Mouse (Mus musculus): ENCODE results near the gene Rho. TPM values are rescaled to one million over a fixed set of nuclear protein-coding genes. Genes with fewer than 3 reads are reported as not detected.

The Rho gene
- polyA plus RNA-seq (2014; fragmentation: Illumina TruSeq; extraction: RNeasy Lipid Tissue Mini Kit (QIAGEN cat#74804); ENCODE audit: low replicate concordance) = not detected

GRCm38 (mm10) chr6:115931639-115932038 is at the start of gene Rho:
Gene Rho (plus strand): TSS chr6:115931748.

GRCm38 (mm10) chr6:115944638-115945037 is 13.1 kb downstream of the Rho start, which contains the start of gene H1foo:
Gene H1foo (plus strand): TSS chr6:115944938.

Other genes starting within 250 kb of the Rho start
- gene Tmem40, start 169.3 kb upstream of the Rho start, polyA plus RNA-seq (2014; fragmentation: Illumina TruSeq; extraction: RNeasy Lipid Tissue Mini Kit (QIAGEN cat#74804); ENCODE audit: low replicate concordance) = not detected
- 2.0 TPM for gene Cand2, start 157.2 kb upstream of the Rho start, polyA plus RNA-seq (2014; fragmentation: Illumina TruSeq; extraction: RNeasy Lipid Tissue Mini Kit (QIAGEN cat#74804); ENCODE audit: low replicate concordance)
- gene Rpl32, start 123.0 kb upstream of the Rho start, polyA plus RNA-seq (2014; fragmentation: Illumina TruSeq; extraction: RNeasy Lipid Tissue Mini Kit (QIAGEN cat#74804); ENCODE audit: low replicate concordance) = 33.6 TPM
- gene Efcab12, start 93.3 kb upstream of the Rho start, polyA plus RNA-seq (2014; fragmentation: Illumina TruSeq; extraction: RNeasy Lipid Tissue Mini Kit (QIAGEN cat#74804); ENCODE audit: low replicate concordance) = not detected
- gene Mbd4, start 78.4 kb upstream of the Rho start, polyA plus RNA-seq (2014; fragmentation: Illumina TruSeq; extraction: RNeasy Lipid Tissue Mini Kit (QIAGEN cat#74804); ENCODE audit: low replicate concordance) = 4.5 TPM
- gene Ift122, start 78.3 kb upstream of the Rho start, polyA plus RNA-seq (2014; fragmentation: Illumina TruSeq; extraction: RNeasy Lipid Tissue Mini Kit (QIAGEN cat#74804); ENCODE audit: low replicate concordance) = 0.85 TPM
- gene H1foo, start 13.2 kb downstream of the Rho start, polyA plus RNA-seq (2014; fragmentation: Illumina TruSeq; extraction: RNeasy Lipid Tissue Mini Kit (QIAGEN cat#74804); ENCODE audit: low replicate concordance) = not detected
- gene Plxnd1, start 63.3 kb downstream of the Rho start, polyA plus RNA-seq (2014; fragmentation: Illumina TruSeq; extraction: RNeasy Lipid Tissue Mini Kit (QIAGEN cat#74804); ENCODE audit: low replicate concordance) = 0.19 TPM

Measured in small intestine, adult 10 weeks (tissue).